In genomic region chr15:46997106-46997505, GRCm38 (mm10) we compare ENCODE assay signal across 29 mouse cellular contexts.
A peak's percentile ranks its signal among the peaks of the same experiment; 100 is the strongest.
DNase-seq lines count a peak whose midpoint lies in the region; ATAC-seq and TF ChIP-seq lines count a peak whose summit lies in the region.
"Had no signal": no experiment of that assay in that cellular context is flagged by ENCODE, and none has a peak within 500 bp of the region (broad histone marks: within the 10 kb centered on the region; RNA-seq: fewer than 3 reads in every experiment).

No protein-coding gene starts in this region.

- TF ChIP-seq RAD21 in MEL (IDR thresholded peaks at IDR 0.05; ENCODE audit: low read depth, low read length) = peak; percentile 59

- H3K9me3 ChIP-seq in MEL (replicated peaks; ENCODE audit: insufficient read depth, low read length) = no peaks in the 10 kb centered on the region
- no peaks in the 10 kb centered on the region for H3K9me3 ChIP-seq in stomach, postnatal 0 days (ENCODE audit: control insufficient read depth, low read length)
- H3K9me3 ChIP-seq: G1E; heart, embryonic 12.5 days; hindbrain, embryonic 10.5 days; limb, embryonic 13.5 days; liver, embryonic 13.5 days; lung, embryonic 15.5 days; megakaryocyte, embryonic 14.5 days; midbrain, embryonic 13.5 days had no signal

- no peak for ATAC-seq in stomach, postnatal 0 days (ENCODE audit: low FRiP score, low TSS enrichment)
- ATAC-seq: forebrain, embryonic 14.5 days; midbrain, embryonic 13.5 days had no signal

- TF ChIP-seq EP300 in MEL (IDR thresholded peaks at IDR 0.05; ENCODE audit: low read depth in 1 of 2, low read length in 2 of 2) = no peak
- no peak for TF ChIP-seq EP300 in stomach, postnatal 0 days (optimal IDR thresholded peaks at IDR 0.05)

- no peak overlapping the region for H3K27ac ChIP-seq in left cerebral cortex, adult 2 months
- H3K27ac ChIP-seq in MEL (ENCODE audit: control insufficient read depth, low read depth, low read length) = no peak overlapping the region
- H3K27ac ChIP-seq in stomach, postnatal 0 days (replicated peaks) = no peak overlapping the region
- H3K27ac ChIP-seq: hindbrain, embryonic 10.5 days; limb, embryonic 13.5 days; liver, embryonic 13.5 days; lung, embryonic 15.5 days; midbrain, embryonic 13.5 days had no signal

- DNase-seq in embryo, embryonic 10 days (ENCODE audit: low spot score) = peak; percentile 5
- DNase-seq in embryo, embryonic 9.5 days (ENCODE audit: extremely low spot score) = no peak
- no peak for DNase-seq in left cerebral cortex, adult 2 months (ENCODE audit: extremely low spot score in 1 of 2, low spot score in 2 of 2)
- DNase-seq in left cerebral cortex, adult 9 months (ENCODE audit: low spot score in 2 of 2) = no peak
- peak; percentile 11 for DNase-seq in MEL (ENCODE audit: low read depth, low spot score)
- no peak for DNase-seq in stomach, postnatal 0 days (ENCODE audit: low spot score)
- DNase-seq in urinary bladder, adult 2 months (ENCODE audit: low spot score) = no peak
- DNase-seq: adrenal gland, postnatal 10 days; B cell, adult 2 months; cerebellum, adult 9-10 months; embryo, embryonic 11 days; gastrocnemius, postnatal 10 days; heart, adult 18-20 months; heart, postnatal 10 days; kidney, adult 18-20 months; kidney, postnatal 10 days; liver, embryonic 13.5 days; lung, postnatal 36 days; right cerebral cortex, postnatal 4 days; thymus, postnatal 25 days had no signal

- TF ChIP-seq POLR2A in MEL (IDR thresholded peaks at IDR 0.05; ENCODE audit: control insufficient read depth in 1 of 2, insufficient read depth in 1 of 2, low read depth in 1 of 2, low read length in 2 of 2, poor library complexity in 1 of 2) = no peak

- no peaks in the 10 kb centered on the region for H3K79me2 ChIP-seq in MEL (ENCODE audit: control insufficient read depth, insufficient read depth, low read length, poor library complexity)

- no peak overlapping the region for H3K4me2 ChIP-seq in stomach, postnatal 0 days (replicated peaks; ENCODE audit: low read depth)
- H3K4me2 ChIP-seq: heart, embryonic 12.5 days; limb, embryonic 13.5 days; liver, embryonic 13.5 days; lung, embryonic 15.5 days; midbrain, embryonic 13.5 days had no signal

- peak; percentile 39 for TF ChIP-seq CTCF in left cerebral cortex, adult 2 months (IDR thresholded peaks at IDR 0.05)
- TF ChIP-seq CTCF in MEL (IDR thresholded peaks at IDR 0.05 in 2 of 3, conservative IDR thresholded peaks at IDR 0.05 in 1 of 3; ENCODE audit: control insufficient read depth in 1 of 3, insufficient read depth in 1 of 3, low read depth in 2 of 3, low read length in 3 of 3, poor library complexity in 1 of 3, severe bottlenecking in 1 of 3) = peak in 2 of 3 experiments; percentile 46 to 52; a peak in 4 of 6 replicates
- peak; percentile 48 for TF ChIP-seq CTCF in stomach, postnatal 0 days (IDR thresholded peaks at IDR 0.05; ENCODE audit: low read depth)

- no peak overlapping the region for H3K4me3 ChIP-seq in left cerebral cortex, adult 2 months
- no peak overlapping the region for H3K4me3 ChIP-seq in MEL (ENCODE audit: control insufficient read depth in 1 of 2, insufficient read depth in 1 of 2, low read depth in 2 of 2, low read length in 2 of 2)
- no peak overlapping the region for H3K4me3 ChIP-seq in stomach, postnatal 0 days (ENCODE audit: low read depth, low read length)
- H3K4me3 ChIP-seq: heart, embryonic 12.5 days; hindbrain, embryonic 10.5 days; limb, embryonic 13.5 days; liver, embryonic 13.5 days; lung, embryonic 15.5 days; megakaryocyte, embryonic 14.5 days; midbrain, embryonic 13.5 days had no signal

- H3K9ac ChIP-seq in MEL (ENCODE audit: control insufficient read depth, low read depth, low read length, poor library complexity, severe bottlenecking) = no peak overlapping the region
- H3K9ac ChIP-seq in stomach, postnatal 0 days (ENCODE audit: low read length) = no peak overlapping the region
- H3K9ac ChIP-seq: heart, embryonic 12.5 days; limb, embryonic 13.5 days; liver, embryonic 13.5 days; lung, embryonic 15.5 days; midbrain, embryonic 13.5 days had no signal

- intact Hi-C loops in left cerebral cortex, adult 2 months (cut with DNase I) = no loop called here

- no peaks in the 10 kb centered on the region for H3K27me3 ChIP-seq in MEL (ENCODE audit: control insufficient read depth in 1 of 2, insufficient read depth in 2 of 2, low read length in 2 of 2)
- H3K27me3 ChIP-seq in stomach, postnatal 0 days (ENCODE audit: control insufficient read depth, insufficient read depth, low read length) = no peaks in the 10 kb centered on the region
- H3K27me3 ChIP-seq: CH12.LX; heart, embryonic 12.5 days; limb, embryonic 13.5 days; liver, embryonic 13.5 days; lung, embryonic 15.5 days; megakaryocyte, embryonic 14.5 days; midbrain, embryonic 13.5 days had no signal

- no peaks in the 10 kb centered on the region for H3K36me3 ChIP-seq in MEL (ENCODE audit: control insufficient read depth in 1 of 2, insufficient read depth in 2 of 2, low read length in 2 of 2)
- no peaks in the 10 kb centered on the region for H3K36me3 ChIP-seq in stomach, postnatal 0 days (ENCODE audit: control insufficient read depth, insufficient read depth, low read length)
- H3K36me3 ChIP-seq: G1E; heart, embryonic 12.5 days; hindbrain, embryonic 10.5 days; limb, embryonic 13.5 days; liver, embryonic 13.5 days; lung, embryonic 15.5 days; midbrain, embryonic 13.5 days had no signal

- 60% methylated on average over 3 of the region's 3 CpGs for WGBS in stomach, postnatal 0 days

- H3K4me1 ChIP-seq in MEL (ENCODE audit: control insufficient read depth in 1 of 2, insufficient read depth in 2 of 2, low read length in 2 of 2) = no peaks in the 10 kb centered on the region
- H3K4me1 ChIP-seq in stomach, postnatal 0 days (replicated peaks; ENCODE audit: control insufficient read depth, insufficient read depth) = no peaks in the 10 kb centered on the region
- H3K4me1 ChIP-seq: heart, embryonic 12.5 days; hindbrain, embryonic 10.5 days; limb, embryonic 13.5 days; liver, embryonic 13.5 days; lung, embryonic 15.5 days; megakaryocyte, embryonic 14.5 days; midbrain, embryonic 13.5 days had no signal

TF ChIP-seq in MEL, 35 proteins besides CTCF, POLR2A, EP300 and RAD21:
- peak; percentile 48 for TF ChIP-seq ZC3H11A (IDR thresholded peaks at IDR 0.05; ENCODE audit: low read depth, low read length)
- TF ChIP-seq ZNF384 (IDR thresholded peaks at IDR 0.05; ENCODE audit: low read depth, low read length) = no peak
- peak; percentile 61 for TF ChIP-seq SMC3 (IDR thresholded peaks at IDR 0.05; ENCODE audit: low read depth, low read length)

Comparison
In these comparisons a context has a peak if more than half of its experiments do, and no peak if none do; other contexts are left out.
1. DNase-seq: peak in embryo, embryonic 10 days (single experiment) and MEL (single experiment); none in embryo, embryonic 9.5 days (single experiment), left cerebral cortex, adult 2 months (0 of 2), left cerebral cortex, adult 9 months (0 of 2), stomach, postnatal 0 days (single experiment) and urinary bladder, adult 2 months (single experiment).
2. Peak in every context shown above with its lines, with median percentiles within 50 percentile points of each other: CTCF ChIP-seq.